Mouse (Mus musculus) bone marrow, adult 2 months (tissue): ENCODE data around the gene Trim63. TPM values are rescaled to one million over a fixed set of nuclear protein-coding genes. Genes with fewer than 3 reads are reported as not detected.

Experiments
- H3K27ac ChIP-seq: fragments of 200-500 bp; 2 replicates; pipeline ENCODE4 v1.5.1; 2012; ENCODE audit warnings: low read depth, mild to moderate bottlenecking, control low read depth, inconsistent platforms, low read length; ENCODE audit not compliant: control insufficient read depth, poor library complexity, insufficient read depth
- H3K4me1 ChIP-seq: fragments of 200-500 bp; 2 replicates; pipeline ENCODE4 v1.6.1; 2011; ENCODE audit warnings: low read length; ENCODE audit not compliant: control insufficient read depth, insufficient read depth
- H3K4me3 ChIP-seq: fragments of 200-500 bp; replicated peaks from 2 replicates; pipeline ENCODE3; 2011; ENCODE audit warnings: mild to moderate bottlenecking, low read depth, low read length, control low read depth; ENCODE audit not compliant: control insufficient read depth
- CTCF ChIP-seq: fragments of 200-500 bp; IDR thresholded peaks from 2 replicates; pipeline ENCODE4 v1.5.1; 2011; ENCODE audit warnings: low read length, control low read depth; ENCODE audit not compliant: control insufficient read depth, insufficient read depth
- POLR2A ChIP-seq: fragments of 200-500 bp; IDR thresholded peaks from 2 replicates; pipeline ENCODE4 v1.6.1; 2011; ENCODE audit warnings: low read depth, mild to moderate bottlenecking, control low read depth, low read length, borderline replicate concordance; ENCODE audit not compliant: control insufficient read depth
- WGBS: fragments of 180-500 bp; shearing (Covaris S2); methylation state at CpG from one replicate; pipeline ENCODE4 v1.1.7; 2018; 5-methylcytosine and 5-hydroxymethylcytosine counted together
- polyA plus RNA-seq: library from polyadenylated mRNA; stranded (reverse); fragments of >200 nt; gene quantifications from 2 replicates; pipeline ENCODE4 v1.2.4, GENCODE M21; 2011; ENCODE audit warnings: low replicate concordance; ENCODE audit not compliant: missing spikeins, insufficient read depth, insufficient read length

The Trim63 gene
- polyA plus RNA-seq, 1 experiment = 1.1 TPM

DNA sequence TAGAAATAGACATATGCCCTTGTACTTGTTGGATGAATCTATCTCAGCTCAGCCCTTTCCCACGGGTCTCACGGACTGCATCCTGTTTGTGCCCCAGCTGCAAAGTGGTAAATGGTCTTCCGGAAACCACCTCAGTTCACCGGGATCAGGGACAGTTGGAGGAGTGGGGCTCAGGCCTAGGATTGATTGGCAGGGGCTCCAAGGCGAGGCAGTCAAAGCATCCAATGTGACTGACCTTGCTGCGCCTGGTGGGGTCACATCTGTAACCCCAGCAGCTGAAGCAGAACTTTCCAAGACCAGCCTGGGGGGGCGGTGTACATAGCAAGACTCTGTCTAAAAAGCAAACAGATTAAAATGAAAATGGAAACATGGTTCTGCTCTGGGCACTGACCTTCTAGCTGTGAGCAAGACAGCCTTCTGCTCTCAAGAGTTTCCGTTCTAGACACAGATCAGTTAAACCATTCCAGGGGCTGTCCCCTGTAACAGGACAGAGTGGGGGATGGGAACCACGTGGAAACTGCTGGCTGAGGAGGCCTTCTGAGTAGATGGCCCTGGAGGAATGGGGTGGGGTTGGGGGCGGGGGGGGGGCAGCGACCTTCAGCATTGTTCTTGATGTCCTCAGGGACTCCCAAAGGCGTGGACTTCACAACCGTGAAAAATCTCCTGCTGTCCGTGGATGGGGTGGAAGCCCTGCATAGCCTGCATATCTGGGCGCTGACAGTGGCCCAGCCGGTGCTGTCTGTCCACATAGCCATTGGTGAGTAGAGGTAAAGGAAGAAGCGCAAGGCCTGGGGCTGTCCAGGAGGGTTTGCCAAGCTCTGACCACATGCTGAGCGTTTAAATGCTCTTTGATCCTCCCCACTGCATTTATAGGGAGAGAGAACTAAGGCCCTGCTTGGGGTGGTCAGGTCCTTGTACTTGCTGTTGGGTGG, 36.7 kb downstream of the Trim63 start:
- TF ChIP-seq CTCF (no peak), POLR2A (no peak)
- Histone ChIP-seq H3K27ac (no peak overlapping the region), H3K4me3 (no peak overlapping the region), H3K4me1 (no peaks in the 10 kb centered on the region)
- 60% methylated on average over 18 of the region's 18 CpGs for WGBS

DNA sequence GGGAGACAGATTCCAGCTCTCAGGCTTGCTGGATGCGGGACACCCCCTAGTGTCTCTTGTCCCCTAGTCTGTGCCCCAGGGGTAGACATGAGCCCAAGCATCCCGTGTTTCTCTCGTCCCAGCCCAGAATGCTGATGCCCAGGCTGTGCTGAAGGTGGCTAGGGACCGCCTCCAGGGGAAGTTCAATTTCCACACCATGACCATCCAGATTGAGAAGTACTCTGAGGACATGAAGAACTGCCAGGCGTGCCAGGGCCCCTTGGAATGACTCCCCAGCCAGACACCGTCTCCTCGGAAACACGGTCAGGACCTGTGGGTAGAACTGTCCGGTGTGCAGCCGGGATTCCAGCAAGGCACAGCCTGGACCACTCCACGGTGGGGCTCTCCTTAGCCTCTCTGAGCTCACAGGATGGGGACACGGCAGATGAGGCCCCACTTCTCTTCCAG, 37.4 kb downstream of the Trim63 start:
- H3K4me3 ChIP-seq = no peak overlapping the region
- WGBS = 74% methylated on average over 12 of the region's 12 CpGs
- TF ChIP-seq CTCF (no peak), POLR2A (no peak)
- H3K27ac ChIP-seq = no peak overlapping the region
- H3K4me1 ChIP-seq = no peaks in the 10 kb centered on the region

DNA sequence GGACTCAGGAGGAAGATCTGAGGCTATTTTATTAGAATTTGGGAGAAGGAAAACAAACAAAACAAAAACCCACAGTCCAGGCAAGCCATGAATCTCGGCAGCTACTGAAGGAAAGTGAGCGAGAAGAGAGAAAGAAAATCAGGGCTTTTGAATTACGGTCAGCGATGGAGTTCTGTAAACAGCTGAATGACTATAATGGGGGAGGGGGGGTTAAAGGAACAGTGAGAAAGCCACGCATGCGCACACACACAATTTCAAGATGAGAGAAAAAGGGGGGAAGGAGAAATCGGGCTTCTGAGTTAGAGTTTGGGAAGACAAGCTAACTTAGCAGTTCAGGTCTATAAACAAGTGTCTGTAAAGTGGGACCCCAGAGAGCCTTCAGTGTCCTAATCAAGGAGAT, 38.0 kb downstream of the Trim63 start:
- no peak overlapping the region for H3K4me3 ChIP-seq
- WGBS = 80% methylated on average over 7 of the region's 7 CpGs
- TF ChIP-seq CTCF (no peak), POLR2A (no peak)
- no peaks in the 10 kb centered on the region for H3K4me1 ChIP-seq
- no peak overlapping the region for H3K27ac ChIP-seq

DNA sequence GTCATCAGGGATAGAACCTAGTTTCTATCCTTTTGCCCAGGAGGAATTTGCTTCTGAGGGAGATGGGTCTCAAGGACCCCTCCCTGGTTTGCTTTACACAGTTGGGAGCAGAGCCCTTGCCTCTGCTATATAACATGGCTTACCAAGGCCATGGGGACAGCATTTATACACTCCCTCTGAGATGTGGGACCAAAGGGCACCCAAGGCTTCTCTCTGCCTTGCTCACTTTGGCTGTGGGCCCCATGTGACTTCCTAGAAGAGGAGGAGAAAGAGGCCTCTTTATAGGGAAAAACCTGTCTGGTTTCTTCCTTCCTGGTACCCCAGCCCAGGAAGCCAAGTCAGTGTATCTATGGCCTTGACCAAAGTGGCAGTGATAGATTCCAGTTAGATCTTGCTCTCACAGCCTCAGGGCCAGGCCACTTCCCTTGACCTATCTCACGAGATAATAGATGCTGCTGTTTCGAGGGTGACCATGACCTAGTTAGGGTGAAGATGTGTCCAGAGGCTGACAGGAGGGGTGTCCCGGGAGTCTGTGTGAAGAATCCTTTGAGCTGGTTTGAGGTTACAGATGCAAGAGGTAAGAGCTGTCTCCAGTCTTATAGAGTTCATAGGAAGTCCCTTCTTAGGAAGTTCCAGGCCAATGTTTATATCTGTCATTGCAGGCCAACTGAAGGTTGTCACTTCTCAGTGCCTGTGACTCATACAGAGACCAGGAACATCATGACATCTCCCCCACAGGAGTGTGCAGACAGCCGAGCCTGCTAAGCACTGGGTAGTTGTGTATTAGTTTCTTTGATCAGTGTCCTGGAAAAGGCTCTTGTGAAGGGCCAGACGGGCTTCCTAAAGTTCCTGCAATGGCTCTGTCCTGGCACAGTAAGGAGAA, 38.8 kb downstream of the Trim63 start:
- WGBS = 55% methylated on average over 5 of the region's 5 CpGs
- no peaks in the 10 kb centered on the region for H3K4me1 ChIP-seq
- no peak overlapping the region for H3K4me3 ChIP-seq
- TF ChIP-seq CTCF (no peak), POLR2A (no peak)
- H3K27ac ChIP-seq = no peak overlapping the region

DNA sequence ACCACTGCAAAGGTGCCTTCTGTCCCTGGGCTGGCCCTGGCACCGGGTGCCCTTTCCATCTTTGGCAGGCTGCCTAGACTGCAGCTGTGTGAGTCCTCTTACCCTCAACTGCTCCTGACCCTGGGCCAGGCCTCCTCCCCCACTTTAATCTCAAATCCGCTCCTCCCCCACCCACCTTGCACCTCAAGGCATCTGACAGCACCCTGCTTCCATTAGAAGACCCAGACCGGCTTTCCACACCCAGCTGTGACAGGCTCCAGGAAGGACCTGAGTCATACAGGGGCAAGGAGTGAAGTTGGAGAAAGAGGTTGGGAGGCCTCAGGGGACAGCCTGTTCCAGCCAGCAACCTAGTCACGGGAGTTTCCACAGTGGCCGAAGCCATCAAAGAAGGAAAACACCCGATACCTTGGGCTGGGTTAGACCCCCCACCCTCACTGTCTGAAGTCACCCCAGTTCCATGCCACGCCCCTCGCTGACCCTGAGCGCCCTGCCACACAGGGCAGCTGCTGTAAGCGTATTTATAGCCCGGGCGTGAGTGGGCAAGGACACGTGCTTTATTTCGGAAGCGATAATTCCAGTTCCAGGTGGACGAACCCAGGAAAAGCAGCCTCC, 41.0 kb downstream of the Trim63 start:
- Histone ChIP-seq H3K4me3 (no peak overlapping the region), H3K4me1 (no peaks in the 10 kb centered on the region), H3K27ac (no peak overlapping the region)
- 56% methylated on average over 16 of the region's 16 CpGs for WGBS
- TF ChIP-seq CTCF (no peak), POLR2A (no peak)

DNA sequence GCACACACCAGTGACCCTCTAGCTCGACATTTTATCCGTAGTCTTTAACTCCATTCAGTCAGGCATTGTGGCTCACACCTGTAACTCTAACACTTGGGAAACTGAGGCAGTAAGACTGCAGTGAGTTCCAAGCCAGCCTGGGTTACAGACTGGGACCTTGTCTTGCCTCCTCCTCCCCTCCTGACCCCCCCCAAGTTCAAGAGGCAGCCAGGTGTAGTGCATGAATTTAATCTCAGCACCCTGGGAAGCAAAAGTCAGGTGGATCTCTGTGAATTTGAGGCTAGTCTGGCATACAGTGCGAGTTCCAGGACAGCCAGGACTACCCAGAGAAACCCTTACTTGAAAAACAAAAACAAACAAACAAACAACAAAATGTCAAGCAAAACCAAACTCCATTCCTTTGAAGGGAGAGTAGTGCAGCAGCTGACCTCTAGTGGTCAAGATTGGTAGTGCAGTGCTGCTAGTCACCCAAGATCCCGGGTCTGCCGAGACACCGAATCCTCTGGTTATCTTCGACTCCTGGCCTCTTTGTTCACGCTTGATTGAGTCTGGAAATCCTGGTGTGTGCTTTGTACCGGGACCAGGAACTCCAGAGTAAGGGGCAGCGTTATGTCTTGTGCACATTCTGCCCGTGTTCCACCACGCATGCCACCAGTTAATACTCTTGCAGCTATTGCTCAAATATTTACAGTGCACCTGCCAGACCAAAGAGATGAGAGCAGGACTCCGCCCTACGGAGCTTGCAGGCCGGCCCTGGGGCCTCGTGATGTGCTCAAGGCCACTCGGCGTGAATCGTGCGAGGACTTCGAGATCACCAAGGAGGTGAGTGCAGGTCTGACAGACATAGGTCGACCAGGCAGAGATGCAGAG, 41.9 kb downstream of the Trim63 start:
- TF ChIP-seq POLR2A (no peak), CTCF (peak; percentile 82)
- H3K27ac ChIP-seq = no peak overlapping the region
- H3K4me3 ChIP-seq = no peak overlapping the region
- WGBS = 27% methylated on average over 22 of the region's 22 CpGs
- H3K4me1 ChIP-seq = no peaks in the 10 kb centered on the region

DNA sequence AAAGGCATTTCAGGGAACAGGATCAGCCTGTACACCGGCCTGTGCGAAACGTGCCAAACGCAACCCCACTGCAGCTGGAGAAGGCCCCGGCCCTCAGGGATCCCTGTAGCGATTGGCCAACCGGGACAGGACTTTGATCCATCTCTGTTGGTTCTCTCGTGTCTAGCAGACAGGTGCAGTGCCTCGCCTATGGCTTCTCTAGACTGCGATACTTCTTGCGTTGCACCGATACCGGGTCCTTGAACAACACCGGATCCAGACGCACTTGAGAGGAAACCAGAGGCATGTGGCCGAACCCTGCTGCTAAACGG, 42.5 kb downstream of the Trim63 start:
- TF ChIP-seq POLR2A (no peak), CTCF (no peak)
- WGBS = 26% methylated on average over 17 of the region's 17 CpGs
- H3K27ac ChIP-seq = no peak overlapping the region
- no peaks in the 10 kb centered on the region for H3K4me1 ChIP-seq
- no peak overlapping the region for H3K4me3 ChIP-seq

DNA sequence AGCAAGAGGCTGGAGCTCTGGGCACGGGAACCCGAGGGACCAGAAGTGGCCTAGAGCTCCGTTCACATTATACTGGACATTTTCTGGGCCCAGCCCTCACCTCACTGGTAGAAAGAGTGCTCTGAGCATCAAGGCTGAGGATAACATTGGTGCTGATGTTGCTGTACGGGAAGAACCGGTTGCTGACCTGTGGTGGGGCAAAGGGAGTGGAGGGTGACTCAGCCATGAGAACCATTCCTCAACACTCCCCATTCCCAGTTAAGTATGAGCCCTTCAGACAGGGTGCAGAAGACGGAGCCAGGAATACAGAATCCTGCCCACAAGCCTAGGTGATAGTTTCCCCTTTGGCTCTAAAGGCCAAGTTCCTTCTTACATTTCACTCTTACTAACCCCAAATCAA, 44.7 kb downstream of the Trim63 start:
- TF ChIP-seq POLR2A = no peak
- no peak for TF ChIP-seq CTCF
- 81% methylated on average over 6 of the region's 6 CpGs for WGBS
- no peak overlapping the region for H3K27ac ChIP-seq
- peaks cover 2% of the 10 kb centered on the region; the same call in 1 of the 2 replicates for H3K4me1 ChIP-seq
- H3K4me3 ChIP-seq = no peak overlapping the region
